Mouse (Mus musculus): ENCODE measurements around the gene Ppm1h. TPM values are rescaled to one million over a fixed set of nuclear protein-coding genes. Genes with fewer than 3 reads are reported as not detected.

The Ppm1h gene
- total and polyA plus RNA-seq, 3 experiments: 1.2 to 1.3 (median 1.3) TPM

GRCm38 (mm10) chr10:122842014-122842413, 163.5 kb downstream of the Ppm1h start:
- H3K9me3 ChIP-seq (replicated peaks; ENCODE audit: low read length): no peaks in the 10 kb centered on the region
- dilution Hi-C loops (cut with MboI; ENCODE audit: extremely low pct_ligation_motif_present, extremely low pct_unique_long_range_greater_than_20kb, low sequenced_read_pairs) (no loop called here), in situ Hi-C loops (cut with MboI; ENCODE audit: low pct_ligation_motif_present, low pct_unique_long_range_greater_than_20kb, low sequenced_read_pairs) (no loop called here)
- no peak overlapping the region for H3K27ac ChIP-seq (ENCODE audit: insufficient read depth, low read depth)
- H3K27me3 ChIP-seq (replicated peaks): no peaks in the 10 kb centered on the region
- H3K9ac ChIP-seq (ENCODE audit: insufficient read depth, low read depth): no peak overlapping the region
- H3K4me2 ChIP-seq (ENCODE audit: insufficient read depth, low read depth, poor library complexity, severe bottlenecking): no peak overlapping the region
- no peak overlapping the region for H3K4me3 ChIP-seq (replicated peaks in 1 of 3; ENCODE audit: low read depth in 2 of 3, low read length in 2 of 3, poor library complexity in 1 of 3)
- H3K36me3 ChIP-seq (replicated peaks in 1 of 2; ENCODE audit: control insufficient read depth in 1 of 2, insufficient read depth in 1 of 2, low read length in 1 of 2): no peaks in the 10 kb centered on the region
- no peaks in the 10 kb centered on the region for H3K79me2 ChIP-seq (replicated peaks; ENCODE audit: control insufficient read depth, extremely low read depth, insufficient read depth, poor library complexity, severe bottlenecking)
- peaks cover 0 to 8% of the 10 kb centered on the region in 2 experiments; a peak in 2 of 4 replicates for H3K4me1 ChIP-seq (ENCODE audit: control insufficient read depth in 1 of 2, insufficient read depth in 2 of 2)
- TF ChIP-seq ZKSCAN1 (IDR thresholded peaks at IDR 0.05; ENCODE audit: borderline replicate concordance, low read depth, low read length) (no peak), PAX5 (IDR thresholded peaks at IDR 0.05; ENCODE audit: low read length) (no peak), CHD2 (IDR thresholded peaks at IDR 0.05; ENCODE audit: low read length) (no peak), TCF12 (IDR thresholded peaks at IDR 0.05; ENCODE audit: low read depth, low read length) (no peak), USF1 (IDR thresholded peaks at IDR 0.05; ENCODE audit: low read depth, low read length) (no peak), BHLHE40 (IDR thresholded peaks at IDR 0.05; ENCODE audit: low read depth, low read length) (no peak), ZC3H11A (IDR thresholded peaks at IDR 0.05; ENCODE audit: low read depth, low read length) (no peak)
- no peak for DNase-seq (ENCODE audit: extremely low read depth)

DNA sequence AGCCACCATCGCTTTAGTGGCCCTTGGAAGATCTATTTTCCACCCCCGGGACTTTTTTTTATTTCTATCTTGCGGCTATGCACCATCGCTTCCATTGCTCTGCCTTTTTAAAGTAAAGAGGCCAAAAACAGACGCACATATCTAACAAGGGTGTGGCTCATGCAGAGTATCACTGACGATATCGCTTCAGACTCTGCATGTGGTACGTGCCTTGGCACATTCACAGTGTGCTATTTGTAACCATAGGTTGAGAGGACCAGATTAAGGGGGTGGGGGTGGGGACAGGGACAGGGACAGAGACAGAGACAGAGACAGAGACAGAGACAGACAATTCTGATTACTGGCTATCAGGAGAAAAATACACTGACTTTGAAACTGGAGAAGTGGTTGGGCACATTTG, 164.4 kb downstream of the Ppm1h start:
- Histone ChIP-seq H3K79me2 (replicated peaks; ENCODE audit: control insufficient read depth, extremely low read depth, insufficient read depth, poor library complexity, severe bottlenecking) (no peaks in the 10 kb centered on the region), H3K4me1 (ENCODE audit: control insufficient read depth in 1 of 2, insufficient read depth in 2 of 2) (peaks cover 0 to 8% of the 10 kb centered on the region in 2 experiments; a peak in 2 of 4 replicates), H3K27me3 (replicated peaks) (no peaks in the 10 kb centered on the region), H3K36me3 (replicated peaks in 1 of 2; ENCODE audit: control insufficient read depth in 1 of 2, insufficient read depth in 1 of 2, low read length in 1 of 2) (peaks cover 0 to 2% of the 10 kb centered on the region in 2 experiments), H3K4me3 (replicated peaks in 1 of 3; ENCODE audit: low read depth in 2 of 3, low read length in 2 of 3, poor library complexity in 1 of 3) (no peak overlapping the region), H3K27ac (ENCODE audit: insufficient read depth, low read depth) (no peak overlapping the region), H3K4me2 (ENCODE audit: insufficient read depth, low read depth, poor library complexity, severe bottlenecking) (no peak overlapping the region), H3K9me3 (replicated peaks; ENCODE audit: low read length) (no peaks in the 10 kb centered on the region), H3K9ac (ENCODE audit: insufficient read depth, low read depth) (no peak overlapping the region)
- DNase-seq (ENCODE audit: extremely low read depth): no peak
- in situ Hi-C loops (cut with MboI; ENCODE audit: low pct_ligation_motif_present, low pct_unique_long_range_greater_than_20kb, low sequenced_read_pairs): no loop called here
- dilution Hi-C loops (cut with MboI; ENCODE audit: extremely low pct_ligation_motif_present, extremely low pct_unique_long_range_greater_than_20kb, low sequenced_read_pairs): no loop called here
- TF ChIP-seq ZMIZ1 (IDR thresholded peaks at IDR 0.05; ENCODE audit: low read depth, low read length) (no peak), SMC3 (IDR thresholded peaks at IDR 0.05; ENCODE audit: low read depth, low read length) (no peak), MYC (IDR thresholded peaks at IDR 0.05; ENCODE audit: low read depth, low read length) (no peak), POLR2AphosphoS2 (IDR thresholded peaks at IDR 0.05; ENCODE audit: low read depth, low read length) (no peak), PAX5 (IDR thresholded peaks at IDR 0.05; ENCODE audit: low read length) (no peak), ZNF384 (IDR thresholded peaks at IDR 0.05; ENCODE audit: low read depth, low read length) (no peak), JUN (IDR thresholded peaks at IDR 0.05; ENCODE audit: insufficient read depth, low read depth, low read length) (no peak), RCOR1 (conservative IDR thresholded peaks at IDR 0.05; ENCODE audit: low read depth, low read length) (no peak), MAFK (IDR thresholded peaks at IDR 0.05; ENCODE audit: insufficient replicate concordance, low read length) (no peak), ETS1 (conservative IDR thresholded peaks at IDR 0.05; ENCODE audit: low read depth, low read length) (no peak), GABPA (IDR thresholded peaks at IDR 0.05; ENCODE audit: insufficient replicate concordance, low read depth, low read length) (no peak), IRF4 (IDR thresholded peaks at IDR 0.05; ENCODE audit: low read depth, low read length) (no peak), TCF12 (IDR thresholded peaks at IDR 0.05; ENCODE audit: low read depth, low read length) (no peak), MAX (IDR thresholded peaks at IDR 0.05; ENCODE audit: low read length) (no peak)
